Mouse (Mus musculus) cerebellum, adult 9-11 months (tissue): ENCODE measurements around the gene Xpo1.

Experiments used
- DNase-seq: peaks from one replicate; pipeline ENCODE4 v3.0.0; 2022

Gene Xpo1

DNA sequence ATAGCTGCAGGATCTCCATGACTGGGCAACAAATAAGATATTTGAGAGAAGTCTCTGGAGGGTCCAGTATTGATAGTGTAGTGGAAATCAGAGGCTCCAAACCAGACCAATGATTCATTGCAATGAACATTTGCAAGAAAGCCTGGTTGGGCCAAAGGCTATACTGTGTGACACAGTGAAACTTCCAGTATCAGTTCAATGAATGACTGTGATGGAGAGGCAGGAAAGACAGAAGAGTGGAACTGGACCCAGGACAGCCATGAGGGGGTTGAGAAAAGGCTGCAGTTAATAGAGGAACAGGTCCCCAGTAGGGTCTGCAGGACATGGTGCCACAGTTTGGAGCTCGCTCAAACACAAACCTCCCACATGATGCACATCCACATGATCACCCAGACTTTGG is 44.1 kb downstream of the Xpo1 start:
- no peak for DNase-seq

DNA sequence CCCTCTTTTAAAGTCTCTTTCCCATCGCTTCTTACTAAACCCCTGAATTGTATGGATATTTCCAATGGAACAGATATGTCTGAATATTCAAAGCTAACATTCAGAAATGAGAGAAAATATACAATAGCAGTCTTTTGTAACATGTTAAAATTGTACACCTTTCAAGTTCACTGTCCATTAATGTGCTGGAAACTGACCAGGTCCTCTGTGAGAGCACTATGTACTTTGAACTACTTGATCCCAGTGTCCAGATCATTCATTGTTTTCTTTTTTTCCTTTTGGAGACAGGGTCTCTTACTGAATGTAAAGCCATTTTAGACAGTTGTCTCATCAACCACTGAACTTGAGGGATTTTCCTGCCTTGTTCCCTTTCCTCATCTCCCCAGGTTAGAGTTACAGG is 47.3 kb downstream of the Xpo1 start:
- no peak for DNase-seq

GRCm38 (mm10) chr11:23305101-23305672 is 49.3 kb downstream of the Xpo1 start:
- DNase-seq: peak; percentile 51

DNA sequence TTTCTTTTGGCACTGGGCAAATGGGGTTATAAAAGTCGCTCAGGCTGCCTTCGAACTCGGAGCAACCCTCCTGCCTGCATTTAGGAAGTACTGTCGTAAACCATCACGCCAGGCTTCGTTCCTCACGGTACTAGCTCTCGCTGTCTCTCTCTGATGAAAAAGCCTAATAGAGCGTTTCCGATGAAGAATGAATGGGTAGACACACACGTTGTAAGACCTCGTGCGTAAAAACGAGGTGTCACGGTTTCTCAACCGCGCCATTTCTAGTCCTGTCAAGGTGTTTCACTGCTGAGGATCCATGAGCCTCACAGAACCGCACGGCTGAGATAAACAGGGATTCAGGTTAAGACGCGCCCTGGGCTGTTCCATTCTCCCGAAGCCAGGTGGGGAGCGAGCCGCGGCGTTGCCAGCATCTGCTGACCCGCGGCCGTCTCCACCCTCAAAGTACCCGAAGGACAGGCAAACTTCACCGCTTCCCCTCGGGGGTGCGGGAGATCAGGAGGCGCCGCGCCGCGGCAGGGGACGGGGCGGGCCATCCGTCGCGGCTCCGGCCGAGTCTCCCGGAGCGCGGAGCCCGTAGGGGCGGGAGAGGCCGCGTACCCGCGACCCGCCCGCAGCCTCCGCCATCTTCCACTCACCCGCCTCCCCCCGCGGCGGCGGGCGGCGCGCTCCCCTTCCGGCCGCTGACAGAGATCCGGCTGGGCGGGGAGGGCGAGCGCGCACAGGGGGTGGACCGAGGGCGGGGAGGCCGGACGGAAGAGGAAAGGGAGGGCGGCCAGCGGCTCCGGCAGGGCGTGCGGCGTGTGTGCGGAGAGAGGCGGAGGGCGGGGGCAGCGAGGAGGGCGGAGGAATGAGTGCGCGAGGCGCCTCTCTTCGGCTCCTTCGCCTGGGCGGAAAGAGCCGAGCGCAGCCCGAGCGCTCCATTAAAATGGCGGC is 50.1 kb downstream of the Xpo1 start:
- DNase-seq: peak; percentile 99

- DNase-seq: peak; percentile 81
Observed at GRCm38 (mm10) chr11:23306764-23307565, 51.1 kb downstream of the Xpo1 start, which contains the start of gene Usp34. Usp34 (plus strand) TSS chr11:23306895.

GRCm38 (mm10) chr11:23307566-23307920 is 51.7 kb downstream of the Xpo1 start:
- no peak for DNase-seq

DNA sequence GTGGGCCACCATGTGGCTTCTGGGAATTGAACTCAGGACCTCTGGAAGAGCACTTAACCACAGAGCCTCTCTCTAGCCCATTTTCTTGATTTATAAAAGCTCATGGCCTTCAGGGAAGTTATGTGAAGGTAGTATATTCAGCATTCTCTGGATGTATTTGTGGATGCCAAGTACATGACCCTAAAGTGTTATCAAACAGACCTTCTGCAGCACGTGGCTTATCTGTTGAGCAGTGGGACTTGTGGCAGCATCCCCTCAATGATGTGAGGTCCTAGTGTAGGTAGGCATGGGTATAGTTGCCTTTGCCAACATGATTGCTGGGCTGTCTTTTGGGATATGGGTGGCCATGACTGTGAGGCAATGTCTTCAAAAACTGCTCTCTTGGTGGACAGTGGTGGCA is 57.7 kb downstream of the Xpo1 start:
- no peak for DNase-seq

GRCm38 (mm10) chr11:23329413-23329812 is 73.6 kb downstream of the Xpo1 start:
- no peak for DNase-seq

GRCm38 (mm10) chr11:23332136-23332535 is 76.3 kb downstream of the Xpo1 start:
- DNase-seq: no peak

- no peak for DNase-seq
Observed at GRCm38 (mm10) chr11:23335160-23335559, 79.3 kb downstream of the Xpo1 start.
